Mouse (Mus musculus): ENCODE data around the gene Acvr1. TPM values are rescaled to one million over a fixed set of nuclear protein-coding genes. Genes with fewer than 3 reads are reported as not detected.

Gene Acvr1
- polyA plus RNA-seq, 1 experiment from 2014 or later, result 9.2 TPM

DNA sequence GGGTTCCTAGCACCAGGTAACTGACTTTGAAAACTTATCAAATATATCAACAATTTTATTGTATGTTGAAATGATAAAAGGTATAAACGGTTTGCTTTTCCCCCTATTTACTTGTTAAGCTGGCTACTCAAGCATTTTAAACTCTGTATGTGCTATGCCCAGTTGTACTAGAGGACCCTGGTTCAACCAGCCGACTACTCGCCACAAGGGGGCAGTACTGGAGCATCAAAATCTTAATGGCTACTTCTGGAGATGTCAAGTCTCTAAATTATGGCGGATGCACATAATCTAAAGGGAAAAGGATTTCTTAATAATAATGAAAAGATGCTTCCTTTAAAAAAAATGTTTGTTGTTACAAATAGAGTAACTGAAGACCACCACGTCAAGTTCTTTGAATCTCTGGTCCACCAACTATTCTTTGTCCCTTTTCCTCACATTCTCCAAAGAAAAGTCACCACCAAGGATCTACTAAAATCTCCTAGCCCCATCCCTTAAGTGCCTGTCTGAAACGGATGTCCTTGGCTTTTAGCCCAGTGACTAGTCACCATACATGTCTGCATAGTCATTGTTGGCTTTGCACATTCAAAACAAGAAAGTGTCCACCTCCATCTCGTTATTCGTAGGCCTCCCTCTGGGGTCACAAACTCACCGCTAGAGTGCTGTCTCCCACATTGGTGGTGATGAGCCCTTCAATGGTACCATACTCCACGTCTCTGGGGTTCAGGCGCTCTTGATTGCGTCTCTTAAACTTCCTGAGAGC lies 89.8 kb downstream of the Acvr1 start:
- ATAC-seq (ENCODE audit: extremely low read depth, insufficient number of reproducible peaks, low FRiP score, low TSS enrichment), result no peak
- H3K4me2 ChIP-seq, result no peak overlapping the region
- H3K9me3 ChIP-seq, result no peaks in the 10 kb centered on the region
- 50% methylated on average over 12 of the region's 12 CpGs for WGBS
- H3K27me3 ChIP-seq (replicated peaks), result no peaks in the 10 kb centered on the region
- no peak overlapping the region for H3K4me3 ChIP-seq
- no peak overlapping the region for H3K27ac ChIP-seq (replicated peaks)
- H3K36me3 ChIP-seq, result peaks cover 70% of the 10 kb centered on the region
- H3K9ac ChIP-seq, result no peak overlapping the region
- peaks cover 16% of the 10 kb centered on the region for H3K4me1 ChIP-seq

DNA sequence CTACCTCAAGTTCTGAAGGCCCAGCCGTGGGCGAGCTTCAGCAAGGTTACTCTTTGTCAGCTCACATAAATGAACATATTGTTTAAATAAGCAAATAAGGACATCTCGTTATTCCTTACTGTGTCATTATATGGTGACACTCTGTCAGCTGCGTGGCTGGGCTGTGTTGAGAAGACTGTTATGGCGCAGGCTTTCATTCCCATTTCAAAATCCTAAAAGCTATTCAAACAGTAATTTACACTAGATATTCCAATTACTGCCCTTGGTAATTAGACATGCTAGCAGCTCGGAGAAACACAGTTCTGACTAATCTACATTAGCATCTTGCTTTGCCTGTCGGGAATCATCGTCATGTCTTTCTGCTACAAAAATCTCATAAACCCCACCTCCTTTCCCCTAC lies 91.4 kb downstream of the Acvr1 start:
- H3K27me3 ChIP-seq (replicated peaks), result no peaks in the 10 kb centered on the region
- no peak for ATAC-seq (ENCODE audit: extremely low read depth, insufficient number of reproducible peaks, low FRiP score, low TSS enrichment)
- H3K36me3 ChIP-seq, result peaks cover 85% of the 10 kb centered on the region
- no peak overlapping the region for H3K4me2 ChIP-seq
- no peak overlapping the region for H3K9ac ChIP-seq
- peaks cover 4% of the 10 kb centered on the region; the same call in 1 of the 2 replicates for H3K4me1 ChIP-seq
- WGBS, result 81% methylated on average over 8 of the region's 8 CpGs
- H3K9me3 ChIP-seq, result no peaks in the 10 kb centered on the region
- no peak overlapping the region for H3K27ac ChIP-seq (replicated peaks)
- no peak overlapping the region for H3K4me3 ChIP-seq

DNA sequence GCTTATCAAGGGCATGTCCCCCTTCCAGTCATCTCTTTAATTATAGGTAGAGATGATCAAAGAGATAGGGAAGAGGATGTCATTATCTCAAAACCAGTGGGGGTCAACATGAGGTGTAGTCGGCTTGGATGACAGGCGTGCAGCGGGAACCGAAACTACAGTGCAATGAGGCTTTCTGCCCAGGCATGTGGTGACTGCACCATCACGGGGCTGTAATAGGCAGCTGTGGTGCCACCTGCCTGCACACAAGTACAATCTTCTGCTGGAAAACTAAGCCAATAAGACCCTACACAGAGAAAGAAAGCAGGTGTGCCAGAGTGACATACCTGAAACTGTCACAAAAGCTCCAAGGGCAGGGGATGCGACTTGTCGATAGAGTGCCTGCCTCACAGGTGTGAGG lies 96.7 kb downstream of the Acvr1 start:
- H3K9ac ChIP-seq, result no peak overlapping the region
- no peak overlapping the region for H3K4me3 ChIP-seq
- H3K4me2 ChIP-seq, result no peak overlapping the region
- 0 out of 2 replicates have a peak, but pooled peaks cover 3% of the 10 kb centered on the region for H3K4me1 ChIP-seq
- H3K27me3 ChIP-seq (replicated peaks), result no peaks in the 10 kb centered on the region
- WGBS, result 86% methylated on average over 7 of the region's 7 CpGs
- peaks cover 97% of the 10 kb centered on the region for H3K36me3 ChIP-seq
- no peak overlapping the region for H3K27ac ChIP-seq (replicated peaks)
- H3K9me3 ChIP-seq, result peaks cover 5% of the 10 kb centered on the region; the same call in 1 of the 2 replicates
- ATAC-seq (ENCODE audit: extremely low read depth, insufficient number of reproducible peaks, low FRiP score, low TSS enrichment), result no peak

DNA sequence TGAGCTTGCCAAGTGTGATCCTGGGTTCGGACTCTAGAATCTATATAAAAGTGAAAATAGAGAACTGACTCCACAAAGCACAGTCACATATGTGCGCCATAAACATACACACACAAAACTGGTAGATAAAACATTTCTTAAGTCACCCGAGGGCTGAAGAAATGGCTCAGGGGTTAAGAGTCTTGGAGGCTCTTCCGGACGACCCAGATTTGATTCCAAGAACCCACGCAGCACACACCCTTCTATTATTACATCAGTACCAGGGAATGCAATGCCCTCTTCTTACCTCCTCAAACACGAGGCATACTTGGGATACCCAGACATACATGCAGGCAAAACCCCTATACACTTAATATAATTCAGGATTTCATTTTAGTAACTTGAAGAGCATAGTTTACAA lies 97.1 kb downstream of the Acvr1 start, which contains the start of gene Gm17409:
TSS of gene Gm17409 (plus strand) at position 301 of the 400 bp plus-strand sequence.
- no peak for ATAC-seq (ENCODE audit: extremely low read depth, insufficient number of reproducible peaks, low FRiP score, low TSS enrichment)
- Histone ChIP-seq H3K27me3 (replicated peaks) (no peaks in the 10 kb centered on the region), H3K9ac (no peak within 1 kb of the TSS), H3K4me2 (no peak within 1 kb of the TSS), H3K36me3 (peaks cover 97% of the 10 kb centered on the region), H3K4me1 (0 out of 2 replicates have a peak, but pooled peaks cover 3% of the 10 kb centered on the region), H3K9me3 (peaks cover 5% of the 10 kb centered on the region; the same call in 1 of the 2 replicates), H3K27ac (replicated peaks) (no peak within 1 kb of the TSS), H3K4me3 (no peak within 1 kb of the TSS)
- WGBS, result 76% methylated on average over 7 of the region's 7 CpGs

DNA sequence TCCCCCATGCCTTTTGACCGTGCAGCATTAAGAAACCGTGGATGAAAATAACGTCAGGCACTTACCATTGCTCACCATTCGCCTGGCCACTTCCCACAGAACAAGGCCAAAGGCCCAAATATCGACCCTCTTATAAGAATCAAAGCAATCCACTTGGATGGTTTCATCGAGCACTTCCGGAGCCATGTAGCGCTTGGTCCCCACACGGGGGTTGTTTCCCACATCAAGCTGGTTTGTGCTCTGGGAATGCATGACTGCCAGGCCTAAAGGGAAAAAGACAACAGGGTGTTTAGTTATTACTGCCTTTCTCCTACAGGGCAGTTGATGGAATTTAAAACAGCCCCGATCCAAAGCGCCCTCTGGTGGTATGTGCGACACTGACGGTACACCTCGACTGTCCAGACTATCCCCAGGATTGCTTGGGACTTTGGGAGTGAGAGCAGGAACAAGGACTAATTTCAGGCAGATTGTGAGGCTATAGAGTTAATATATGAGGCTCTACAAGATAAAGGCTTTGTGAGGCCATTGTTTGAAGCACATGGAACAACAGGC lies 108.1 kb downstream of the Acvr1 start:
- no peak overlapping the region for H3K27ac ChIP-seq (replicated peaks)
- no peak overlapping the region for H3K4me2 ChIP-seq
- no peak for ATAC-seq (ENCODE audit: extremely low read depth, insufficient number of reproducible peaks, low FRiP score, low TSS enrichment)
- H3K36me3 ChIP-seq, result peaks cover 89% of the 10 kb centered on the region
- no peaks in the 10 kb centered on the region for H3K27me3 ChIP-seq (replicated peaks)
- WGBS, result 74% methylated on average over 14 of the region's 14 CpGs
- no peaks in the 10 kb centered on the region for H3K9me3 ChIP-seq
- H3K9ac ChIP-seq, result no peak overlapping the region
- no peak overlapping the region for H3K4me3 ChIP-seq
- H3K4me1 ChIP-seq, result no peaks in the 10 kb centered on the region; the same call in 1 of the 2 replicates

DNA sequence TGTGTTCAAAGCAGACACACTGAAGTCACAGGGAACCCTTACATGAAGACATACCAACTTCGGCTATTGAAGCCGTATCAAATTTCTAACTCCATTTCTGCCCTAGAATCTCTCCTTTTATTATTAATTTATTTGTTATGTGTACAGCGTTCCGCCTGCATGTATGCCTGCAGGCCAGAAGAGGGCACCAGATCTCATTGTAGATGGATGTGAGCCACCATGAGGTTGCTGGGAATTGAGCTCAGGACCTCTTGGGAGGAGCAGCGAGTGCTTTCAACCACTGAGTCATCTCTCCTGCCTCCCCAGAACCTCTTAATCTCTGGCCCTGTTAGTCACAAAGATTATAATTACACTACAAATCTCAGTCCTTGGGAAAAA lies 109.5 kb downstream of the Acvr1 start:
- no peak overlapping the region for H3K4me2 ChIP-seq
- H3K27me3 ChIP-seq (replicated peaks), result no peaks in the 10 kb centered on the region
- no peaks in the 10 kb centered on the region for H3K9me3 ChIP-seq
- no peak for ATAC-seq (ENCODE audit: extremely low read depth, insufficient number of reproducible peaks, low FRiP score, low TSS enrichment)
- no peak overlapping the region for H3K27ac ChIP-seq (replicated peaks)
- WGBS, result 88% methylated on average over 5 of the region's 5 CpGs
- H3K4me3 ChIP-seq, result no peak overlapping the region
- H3K4me1 ChIP-seq, result no peaks in the 10 kb centered on the region; the same call in 1 of the 2 replicates
- no peak overlapping the region for H3K9ac ChIP-seq
- H3K36me3 ChIP-seq, result peaks cover 84% of the 10 kb centered on the region

DNA sequence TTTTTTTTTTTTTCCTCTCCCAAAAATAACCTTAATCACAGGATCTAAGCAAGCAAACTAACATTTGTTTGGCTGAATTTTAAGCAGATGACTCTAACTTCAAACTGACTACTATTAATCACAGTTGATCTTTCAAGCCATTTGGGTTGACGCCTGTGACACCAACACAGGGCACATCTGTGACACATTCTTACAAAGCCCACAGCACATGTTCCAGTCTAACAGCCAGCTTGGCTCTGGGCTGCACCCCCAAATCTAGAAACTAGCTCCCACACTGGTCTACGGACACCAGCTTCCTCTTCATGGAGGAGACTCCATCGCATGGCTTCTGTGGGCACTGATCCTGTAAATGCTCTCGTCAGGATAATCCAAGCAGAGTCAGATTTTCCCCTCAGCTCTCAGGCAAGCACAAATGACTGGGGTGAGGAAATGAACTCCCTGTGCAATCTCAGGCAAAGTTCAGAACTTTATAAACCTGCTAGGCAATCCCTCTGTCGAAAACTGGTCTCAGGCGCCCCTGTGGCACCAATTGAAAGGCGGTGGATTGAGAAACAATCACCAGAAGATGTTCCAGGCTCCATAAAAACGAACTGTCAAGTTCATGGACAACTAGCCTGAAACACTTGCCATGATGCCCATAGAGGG lies 110.0 kb downstream of the Acvr1 start:
- no peaks in the 10 kb centered on the region for H3K9me3 ChIP-seq
- H3K4me1 ChIP-seq, result no peaks in the 10 kb centered on the region; the same call in 1 of the 2 replicates
- no peak overlapping the region for H3K4me2 ChIP-seq
- no peak overlapping the region for H3K9ac ChIP-seq
- ATAC-seq (ENCODE audit: extremely low read depth, insufficient number of reproducible peaks, low FRiP score, low TSS enrichment), result no peak
- peaks cover 79% of the 10 kb centered on the region for H3K36me3 ChIP-seq
- H3K27ac ChIP-seq (replicated peaks), result no peak overlapping the region
- 86% methylated on average over 8 of the region's 8 CpGs for WGBS
- H3K27me3 ChIP-seq (replicated peaks), result no peaks in the 10 kb centered on the region
- no peak overlapping the region for H3K4me3 ChIP-seq

DNA sequence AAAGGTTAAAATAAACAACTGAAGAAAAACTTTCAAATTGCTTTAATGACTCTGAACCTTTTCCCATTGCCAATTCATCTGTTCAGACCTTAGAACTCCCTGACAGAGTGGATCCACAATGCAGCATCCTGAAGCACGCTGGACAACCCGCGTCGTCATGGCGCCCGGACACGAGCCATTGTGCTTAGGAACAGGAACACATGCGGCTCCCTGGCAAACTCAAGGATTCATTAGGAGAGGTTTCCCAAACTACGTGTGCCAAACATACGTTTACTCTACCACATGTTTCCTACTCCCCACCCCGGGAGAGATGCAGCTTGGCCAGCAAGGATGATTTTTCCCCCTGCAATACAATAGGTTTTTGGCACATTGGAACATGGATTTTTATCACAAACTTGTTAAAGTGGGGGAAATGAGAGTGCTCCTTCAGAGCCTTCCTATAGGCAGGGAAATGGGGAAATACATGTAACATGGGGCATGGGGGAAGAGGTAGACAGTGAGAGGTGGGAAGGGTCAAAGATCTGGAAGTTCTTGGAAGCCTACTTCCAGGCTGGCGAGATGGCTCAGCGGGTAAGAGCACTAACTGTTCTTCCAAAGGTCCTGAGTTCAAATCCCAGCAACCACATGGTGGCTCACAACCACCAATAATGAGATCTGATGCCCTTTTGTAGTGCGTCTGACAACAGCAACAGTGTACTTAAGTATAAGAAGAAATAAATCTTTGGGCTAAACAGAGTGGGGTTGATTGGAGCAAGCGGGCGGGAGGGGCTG lies 112.7 kb downstream of the Acvr1 start:
- no peaks in the 10 kb centered on the region for H3K27me3 ChIP-seq (replicated peaks)
- H3K4me2 ChIP-seq, result no peak overlapping the region
- WGBS, result 84% methylated on average over 16 of the region's 16 CpGs
- no peak overlapping the region for H3K4me3 ChIP-seq
- no peak for ATAC-seq (ENCODE audit: extremely low read depth, insufficient number of reproducible peaks, low FRiP score, low TSS enrichment)
- H3K9ac ChIP-seq, result no peak overlapping the region
- no peaks in the 10 kb centered on the region for H3K9me3 ChIP-seq
- H3K36me3 ChIP-seq, result peaks cover 66% of the 10 kb centered on the region
- H3K27ac ChIP-seq (replicated peaks), result no peak overlapping the region
- H3K4me1 ChIP-seq, result no peaks in the 10 kb centered on the region; the same call in 1 of the 2 replicates

DNA sequence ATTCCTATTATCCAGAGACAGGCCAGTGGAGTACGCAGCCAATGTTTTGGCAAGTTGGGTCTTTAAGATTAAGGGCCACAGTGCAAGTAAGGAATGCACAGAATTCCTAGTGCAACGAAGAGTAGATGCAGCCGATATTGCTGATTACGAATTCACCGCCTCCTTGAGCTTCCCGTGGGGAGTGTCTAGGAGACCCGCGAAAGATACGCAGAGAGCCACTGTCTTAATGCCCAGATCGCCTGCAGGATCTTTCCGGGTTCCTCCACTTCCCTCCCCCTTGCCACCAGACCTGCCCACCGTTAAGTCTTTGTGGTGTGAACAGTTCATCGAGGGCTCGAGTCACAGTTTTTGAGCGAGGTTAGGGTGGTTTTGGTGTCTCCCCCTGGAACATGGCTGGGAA lies 120.0 kb downstream of the Acvr1 start:
- H3K4me3 ChIP-seq, result no peak overlapping the region
- H3K36me3 ChIP-seq, result peaks cover 57% of the 10 kb centered on the region
- H3K9me3 ChIP-seq, result no peaks in the 10 kb centered on the region
- H3K27me3 ChIP-seq (replicated peaks), result no peaks in the 10 kb centered on the region
- ATAC-seq (ENCODE audit: extremely low read depth, insufficient number of reproducible peaks, low FRiP score, low TSS enrichment), result no peak
- H3K9ac ChIP-seq, result no peak overlapping the region
- no peak overlapping the region for H3K27ac ChIP-seq (replicated peaks)
- H3K4me2 ChIP-seq, result no peak overlapping the region
- H3K4me1 ChIP-seq, result 0 out of 2 replicates have a peak, but pooled peaks cover 2% of the 10 kb centered on the region
- WGBS, result 89% methylated on average over 15 of the region's 15 CpGs

DNA sequence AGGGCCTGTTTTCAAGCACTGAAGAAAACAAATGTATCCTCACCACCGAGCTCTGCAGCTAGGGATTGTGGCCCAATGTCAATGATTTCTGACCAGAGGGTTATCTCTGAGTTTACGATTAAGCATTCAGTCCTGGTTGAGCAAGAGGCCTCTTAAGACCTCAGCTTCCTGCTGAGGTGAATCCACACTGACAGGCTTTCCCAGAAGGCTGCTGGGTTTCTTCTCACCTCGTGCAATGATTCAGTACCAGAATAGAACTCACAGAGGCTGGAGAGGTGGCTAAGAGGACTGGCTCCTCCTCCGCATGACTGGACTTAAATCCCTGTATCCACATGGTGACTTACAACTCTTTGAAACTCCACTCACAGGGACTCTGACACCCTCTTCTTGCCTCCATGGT lies 123.8 kb downstream of the Acvr1 start:
- no peak for ATAC-seq (ENCODE audit: extremely low read depth, insufficient number of reproducible peaks, low FRiP score, low TSS enrichment)
- H3K36me3 ChIP-seq, result peaks cover 68% of the 10 kb centered on the region
- 0 out of 2 replicates have a peak, but pooled peaks cover 2% of the 10 kb centered on the region for H3K4me1 ChIP-seq
- no peaks in the 10 kb centered on the region for H3K9me3 ChIP-seq
- H3K4me3 ChIP-seq, result no peak overlapping the region
- 42% methylated on average over 4 of the region's 4 CpGs for WGBS
- H3K27me3 ChIP-seq (replicated peaks), result no peaks in the 10 kb centered on the region
- H3K9ac ChIP-seq, result no peak overlapping the region
- H3K4me2 ChIP-seq, result no peak overlapping the region
- H3K27ac ChIP-seq (replicated peaks), result no peak overlapping the region

DNA sequence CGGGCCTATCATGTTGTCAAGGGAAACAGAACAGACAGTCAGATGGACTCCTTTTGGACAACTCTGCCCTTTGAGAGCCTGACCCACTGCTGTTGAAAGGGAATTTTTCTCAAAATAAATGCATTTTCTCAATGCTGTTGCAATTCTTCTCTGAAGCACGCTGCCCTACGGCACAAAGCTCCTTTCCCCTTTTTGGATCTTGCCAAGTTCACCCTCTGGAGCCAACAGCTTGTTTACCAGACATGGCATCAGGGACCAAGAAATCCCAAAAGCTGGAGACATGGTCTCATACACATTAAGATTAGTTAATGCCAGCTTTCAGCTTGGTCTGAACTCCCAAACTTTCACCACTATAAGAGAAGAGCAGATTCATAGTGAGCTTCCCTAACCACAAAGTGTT lies 130.0 kb downstream of the Acvr1 start:
- Histone ChIP-seq H3K4me2 (no peak overlapping the region), H3K4me1 (0 out of 2 replicates have a peak, but pooled peaks cover 3% of the 10 kb centered on the region), H3K9ac (no peak overlapping the region), H3K36me3 (peaks cover 54% of the 10 kb centered on the region), H3K4me3 (no peak overlapping the region), H3K27me3 (replicated peaks) (no peaks in the 10 kb centered on the region), H3K27ac (replicated peaks) (no peak overlapping the region), H3K9me3 (no peaks in the 10 kb centered on the region)
- ATAC-seq (ENCODE audit: extremely low read depth, insufficient number of reproducible peaks, low FRiP score, low TSS enrichment), result no peak
- WGBS, result 88% methylated on average over 3 of the region's 3 CpGs

All from heart, embryonic 13.5 days (tissue).